Mouse (Mus musculus) left cerebral cortex, postnatal 4 days (tissue): Measurements from ENCODE around the gene Ephb2. TPM values are rescaled to one million over a fixed set of nuclear protein-coding genes. Genes with fewer than 3 reads are reported as not detected.

Experiments used
- DNase-seq: peaks from one replicate; pipeline ENCODE4 v3.0.0-alpha.2; 2022
- intact Hi-C: fragments of 180-260 bp; cut with DNase I; formaldehyde crosslinking; loops from one replicate; pipeline ENCODE4 v1.15.1; 2025
- microRNA-seq: library from miRNA; unstranded; fragments of <30 nt; microRNA quantifications from one replicate; pipeline ENCODE4 v1.2.0, GENCODE M21; 2022
- total RNA-seq, 2 experiments: library from RNA; stranded (reverse); gene quantifications; 2 replicates each; pipeline ENCODE4 v1.2.3; 2021

Gene Ephb2
- total RNA-seq, 2 experiments from 2014 or later, result 73.6 to 75.3 TPM

DNA sequence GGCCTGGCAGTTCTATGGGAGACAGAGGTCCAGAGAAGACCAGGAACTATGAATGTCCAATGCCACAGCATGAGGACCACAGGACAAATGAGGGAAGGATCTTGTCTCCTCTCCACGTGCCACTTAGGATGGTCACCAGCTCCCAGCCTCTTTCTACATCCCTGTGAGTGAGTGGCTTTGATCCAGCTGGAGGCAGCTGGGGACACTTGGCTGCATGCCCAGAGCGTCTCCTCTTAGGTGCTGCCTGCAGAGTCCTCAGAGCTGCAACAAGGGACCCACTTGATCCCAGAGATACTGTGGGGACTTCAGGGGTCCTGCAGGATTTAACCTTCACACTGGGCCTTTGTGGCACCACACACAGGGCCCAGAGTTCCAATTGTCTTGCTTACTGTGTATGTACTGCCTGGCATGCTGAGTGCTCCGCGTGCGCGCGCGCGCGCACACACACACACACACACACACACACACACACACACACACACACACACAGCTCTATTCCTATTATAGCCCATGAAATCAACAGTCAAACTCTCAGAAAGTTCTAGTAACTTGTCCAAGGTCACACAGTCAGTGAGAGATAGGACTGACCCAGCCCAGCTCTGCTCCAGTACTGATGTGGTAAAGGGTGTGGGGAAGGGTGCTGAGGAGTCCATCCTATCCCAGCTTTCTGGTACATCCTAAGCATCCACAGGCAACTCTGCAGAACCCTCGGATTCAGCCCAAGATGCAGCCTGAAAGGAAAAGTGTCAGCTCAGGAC lies 204.4 kb downstream of the Ephb2 start:
- intact Hi-C loops, result no loop called here
- peak; percentile 79 for DNase-seq

GRCm38 (mm10) chr4:136626590-136626989 lies 209.2 kb downstream of the Ephb2 start:
- intact Hi-C loops, result no loop called here
- DNase-seq, result no peak

- DNase-seq, result no peak
- intact Hi-C loops, result loop anchor here (5.0 kb wide), 2 partner anchors 165 to 255 kb away; no protein-coding TSS in a partner anchor
Measured at GRCm38 (mm10) chr4:136622388-136622787, 213.4 kb downstream of the Ephb2 start, which contains the start of gene Lactbl1. Lactbl1 (plus strand) TSS chr4:136622621.

DNA sequence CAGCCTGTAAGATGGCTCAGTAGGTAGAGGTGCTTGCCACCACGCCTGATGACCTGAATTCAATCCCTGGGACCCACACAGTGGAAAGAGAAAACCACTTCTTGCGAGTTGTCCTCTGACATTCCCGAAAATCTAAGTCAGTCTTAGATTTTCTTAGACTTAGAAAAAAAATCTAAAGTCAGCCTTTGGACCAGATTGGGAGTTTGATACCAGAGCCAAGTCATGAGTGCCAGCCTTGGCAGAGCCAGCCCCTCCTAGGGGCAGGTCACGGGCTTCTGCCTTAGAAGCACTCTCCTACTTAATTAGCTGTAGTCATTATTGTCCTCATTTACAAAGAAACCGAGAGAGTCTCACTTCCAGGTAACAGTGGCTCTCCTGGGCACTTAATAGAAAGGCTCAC lies 213.8 kb downstream of the Ephb2 start:
- intact Hi-C loops, result loop anchor here (5.0 kb wide), 2 partner anchors 165 to 255 kb away; no protein-coding TSS in a partner anchor
- peak; percentile 25 for DNase-seq

DNA sequence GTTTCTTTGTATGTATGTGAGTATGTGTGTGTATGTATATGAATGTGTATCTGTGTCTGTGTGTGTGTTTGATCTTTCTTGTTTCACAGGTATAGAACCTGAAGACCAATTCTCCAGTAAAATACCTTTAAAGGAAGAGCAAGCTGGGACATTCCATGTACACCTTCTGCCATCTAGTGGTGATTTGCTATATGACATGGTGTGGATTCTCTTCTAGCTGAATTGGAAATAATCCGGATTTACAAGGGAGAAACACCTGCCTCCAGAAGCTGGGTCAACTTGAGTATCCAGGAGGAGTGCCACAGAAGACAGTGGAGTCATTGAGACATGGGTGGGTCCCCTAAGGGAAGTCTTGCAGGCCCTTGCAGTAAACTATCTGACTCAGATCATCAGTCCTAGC lies 214.5 kb downstream of the Ephb2 start:
- intact Hi-C loops, result loop anchor here (5.0 kb wide), 2 partner anchors 164 to 254 kb away; no protein-coding TSS in a partner anchor
- DNase-seq, result no peak

- intact Hi-C loops, result no loop called here
- no peak for DNase-seq
Measured at GRCm38 (mm10) chr4:136613657-136614056, 222.1 kb downstream of the Ephb2 start.

DNA sequence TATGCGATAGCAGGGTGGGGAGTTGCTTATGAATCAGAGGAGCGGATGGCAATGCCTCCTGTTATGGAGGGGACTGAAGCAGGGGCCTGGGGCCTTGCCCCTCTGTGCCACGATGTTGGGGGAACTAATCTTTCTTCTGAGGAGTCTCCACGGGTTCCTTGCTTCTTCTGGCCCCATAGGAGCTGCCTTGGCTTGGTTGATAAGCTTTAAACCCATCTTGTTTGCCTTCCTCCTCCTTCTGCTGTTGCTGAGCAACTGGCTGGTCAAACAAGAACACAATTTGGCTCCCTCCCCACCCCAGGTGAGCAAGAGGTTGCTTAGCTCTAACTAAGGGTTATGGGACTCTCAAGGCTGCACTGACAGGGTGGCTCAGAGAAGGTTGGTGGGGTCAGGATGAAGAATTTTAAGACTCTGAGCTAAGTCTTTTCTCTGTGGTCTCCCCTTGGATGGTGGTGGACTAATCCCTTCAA lies 225.4 kb downstream of the Ephb2 start, which contains the start of gene Tex46:
Tex46 (plus strand) TSS at position 51 of the 470 bp plus-strand sequence.
- intact Hi-C loops, result no loop called here
- no peak for DNase-seq

GRCm38 (mm10) chr4:136605756-136606485 lies 229.9 kb downstream of the Ephb2 start:
- intact Hi-C loops, result no loop called here
- DNase-seq, result no peak

- intact Hi-C loops, result no loop called here
- peak; percentile 97 for DNase-seq
Measured at GRCm38 (mm10) chr4:136602568-136602967, 233.2 kb downstream of the Ephb2 start, which contains the start of gene Kdm1a. Kdm1a (minus strand) TSS chr4:136602723.

- intact Hi-C loops, result no loop called here
- peak; percentile 38 for DNase-seq
Measured at GRCm38 (mm10) chr4:136602018-136602554, 233.7 kb downstream of the Ephb2 start.

GRCm38 (mm10) chr4:136601476-136601875 lies 234.3 kb downstream of the Ephb2 start:
- intact Hi-C loops, result no loop called here
- DNase-seq, result peak; percentile 84

- no peak for DNase-seq
- intact Hi-C loops, result no loop called here
Measured at GRCm38 (mm10) chr4:136600536-136600935, 235.3 kb downstream of the Ephb2 start.

DNA sequence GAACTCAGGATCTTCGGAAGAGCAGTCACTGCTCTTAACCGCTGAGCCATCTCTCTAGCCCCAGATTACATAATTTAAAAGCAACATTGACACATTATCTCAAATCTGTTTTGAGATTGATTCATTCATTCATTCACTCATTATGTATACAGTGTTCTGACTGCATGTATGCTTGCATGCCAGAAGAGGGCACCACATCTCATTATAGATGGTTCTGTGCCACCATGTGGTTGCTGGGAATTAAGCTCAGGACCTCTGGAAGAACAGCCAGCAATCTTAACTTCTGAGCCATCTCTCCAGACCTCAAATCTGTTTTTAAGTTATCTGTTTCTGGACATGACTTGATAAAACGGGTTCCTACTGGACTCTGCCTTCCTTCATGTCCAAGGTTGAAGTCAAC lies 235.9 kb downstream of the Ephb2 start:
- intact Hi-C loops, result no loop called here
- DNase-seq, result no peak

DNA sequence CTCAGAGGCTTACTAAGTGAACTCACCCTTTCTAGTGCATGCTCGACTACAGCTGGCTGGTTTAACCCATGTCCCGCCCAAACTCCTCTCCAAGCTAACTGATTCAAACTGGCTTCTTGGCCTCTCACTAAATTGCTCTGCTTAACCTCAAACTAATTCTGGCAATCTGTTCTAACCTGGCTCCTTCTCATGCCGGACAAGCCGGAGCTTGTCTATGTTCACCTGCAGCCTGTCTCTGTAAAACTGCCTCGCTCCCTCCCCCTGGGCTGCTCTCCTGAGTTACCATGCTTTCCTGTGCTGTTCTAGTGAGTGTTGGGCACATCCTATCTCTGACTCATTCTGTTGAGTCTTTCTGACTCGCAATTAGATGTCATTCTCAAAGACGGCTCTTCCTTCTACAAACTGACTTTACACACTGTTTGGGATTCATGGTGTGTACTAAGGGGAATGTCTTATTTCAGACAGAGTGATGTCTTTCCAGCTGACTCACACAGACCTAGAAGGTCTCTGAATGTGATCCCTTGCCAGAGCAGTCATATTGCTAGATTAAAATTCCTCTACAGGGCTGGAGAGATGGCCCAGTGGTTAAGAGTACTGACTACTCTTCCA lies 237.4 kb downstream of the Ephb2 start:
- no peak for DNase-seq
- intact Hi-C loops, result no loop called here

Small RNA genes within 50 kb of the gene (microRNA-seq; reads per million reads assigned to microRNA genes)
- not detected for gene Gm22180

Other genes with a start within 250 kb of the Ephb2 start
- 100 to 1,000 TPM; 194 to 205 TPM for gene Kdm1a, start 233.3 kb downstream of the Ephb2 start, total RNA-seq
- not detected for gene Tex46, start 225.6 kb downstream of the Ephb2 start, total RNA-seq
- under 1 TPM in 1 of 2 experiments, not detected in 1; 0.12 TPM for gene Lactbl1, start 213.4 kb downstream of the Ephb2 start, total RNA-seq
- gene C1qb, start 50.2 kb upstream of the Ephb2 start, total RNA-seq, result 10 to 100 TPM; 15.3 to 17.2 TPM
- 10 to 100 TPM; 11.3 to 14.8 TPM for gene C1qc, start 57.1 kb upstream of the Ephb2 start, total RNA-seq
- gene C1qa, start 62.8 kb upstream of the Ephb2 start, total RNA-seq, result 10 to 100 TPM; 12.5 to 14.2 TPM
- 10 to 100 TPM; 21.6 to 23.0 TPM for gene Epha8, start 120.8 kb upstream of the Ephb2 start, total RNA-seq
- gene Zbtb40, start 212.8 kb upstream of the Ephb2 start, total RNA-seq, result 10 to 100 TPM in 1 of 2 experiments, 1 to 10 TPM in 1; 8.8 to 12.7 TPM